Mouse (Mus musculus): ENCODE measurements around the gene Rapgefl1.

- 0 out of 2 replicates have a peak, but pooled peaks have one; percentile 4 for TF ChIP-seq EP300 (IDR thresholded peaks at IDR 0.05; ENCODE audit: low read depth)
- no peak for TF ChIP-seq CTCF (IDR thresholded peaks at IDR 0.05; ENCODE audit: low read depth)
These were observed 27.3 kb downstream of the Rapgefl1 start for GRCm38 (mm10) chr11:98863751-98864429.
